Mouse (Mus musculus): ENCODE data around the gene Lin37. TPM values are rescaled to one million over a fixed set of nuclear protein-coding genes. Genes with fewer than 3 reads are reported as not detected.

Gene Lin37
- polyA plus RNA-seq, 1 experiment from 2014 or later, result 38.6 TPM

- DNase-seq (ENCODE audit: low spot score), result no peak
- Histone ChIP-seq H3K9ac (replicated peaks; ENCODE audit: low read depth) (peak overlapping the region; percentile 73), H3K27me3 (replicated peaks; ENCODE audit: insufficient read depth, low read length) (no peaks in the 10 kb centered on the region), H3K4me2 (replicated peaks; ENCODE audit: low read depth, low read length) (peak overlapping the region; percentile 72), H3K27ac (ENCODE audit: low read length) (peak overlapping the region; percentile 95; the same call in 1 of the 2 replicates), H3K9me3 (ENCODE audit: low read length) (no peaks in the 10 kb centered on the region), H3K4me1 (ENCODE audit: insufficient read depth, low read depth, low read length) (peaks cover 6% of the 10 kb centered on the region; the same call in 1 of the 2 replicates), H3K4me3 (ENCODE audit: low read depth, low read length) (peak overlapping the region; percentile 81), H3K36me3 (ENCODE audit: insufficient read depth, low read length) (peaks cover 13% of the 10 kb centered on the region)
- TF ChIP-seq CTCF (IDR thresholded peaks at IDR 0.05) (no peak), EP300 (IDR thresholded peaks at IDR 0.05) (no peak)
- no peak for ATAC-seq
- 19% methylated on average over 6 of the region's 6 CpGs for WGBS
Observed at GRCm38 (mm10) chr7:30563906-30564280, 4.3 kb upstream of the Lin37 start.

GRCm38 (mm10) chr7:30563117-30563905, 3.7 kb upstream of the Lin37 start, which contains the start of the genes U2af1l4, Gm49396 and Psenen:
U2af1l4 (plus strand) TSS chr7:30563301.
Gm49396 (plus strand) TSS chr7:30563344.
Psenen (minus strand) TSS chr7:30563627.
- Histone ChIP-seq H3K27ac (ENCODE audit: low read length) (peak within 1 kb of the TSS; percentile 95), H3K4me2 (replicated peaks; ENCODE audit: low read depth, low read length) (peak within 1 kb of the TSS; percentile 72), H3K4me1 (ENCODE audit: insufficient read depth, low read depth, low read length) (peaks cover 12% of the 10 kb centered on the region; the same call in 1 of the 2 replicates), H3K9ac (replicated peaks; ENCODE audit: low read depth) (peak within 1 kb of the TSS; percentile 73), H3K27me3 (replicated peaks; ENCODE audit: insufficient read depth, low read length) (no peaks in the 10 kb centered on the region), H3K4me3 (ENCODE audit: low read depth, low read length) (peak within 1 kb of the TSS; percentile 81), H3K9me3 (ENCODE audit: low read length) (no peaks in the 10 kb centered on the region), H3K36me3 (ENCODE audit: insufficient read depth, low read length) (peaks cover 7% of the 10 kb centered on the region; the same call in 1 of the 2 replicates)
- peak; percentile 88 for ATAC-seq
- WGBS, result 2% methylated on average over 45 of the region's 45 CpGs
- TF ChIP-seq EP300 (IDR thresholded peaks at IDR 0.05), result no peak
- peak; percentile 5; the same call in 1 of the 2 replicates for TF ChIP-seq CTCF (IDR thresholded peaks at IDR 0.05)
- peak; percentile 99 for DNase-seq (ENCODE audit: low spot score)

DNA sequence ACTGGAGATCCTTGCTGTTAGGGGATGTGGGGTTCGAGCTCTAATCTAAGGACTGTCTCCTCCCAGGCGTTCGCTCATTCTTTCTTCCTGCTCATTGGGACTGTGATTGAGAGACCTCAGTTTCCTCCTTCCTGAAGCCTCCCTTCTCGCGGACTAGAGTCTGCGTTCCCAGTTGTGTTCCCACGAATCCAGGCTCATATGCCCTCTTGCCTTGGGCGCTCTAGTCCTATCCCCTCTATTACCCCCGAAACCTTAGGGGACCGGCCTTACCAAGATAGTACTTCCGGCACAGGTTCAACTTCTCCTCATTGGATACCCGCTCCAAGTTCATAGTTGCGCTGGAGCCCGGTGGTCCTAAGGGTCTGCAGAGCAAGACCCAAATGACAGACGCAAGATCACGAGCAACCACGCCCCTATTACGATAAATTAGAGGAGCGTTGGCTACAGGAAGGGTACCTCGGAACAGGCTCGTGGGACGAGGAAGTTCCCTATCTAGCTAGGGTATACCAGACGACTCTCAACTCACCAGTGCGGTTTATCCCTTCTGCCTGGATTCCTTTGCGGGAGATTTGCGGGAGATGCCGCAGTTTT, 3.0 kb upstream of the Lin37 start:
- TF ChIP-seq CTCF (IDR thresholded peaks at IDR 0.05), result no peak
- no peak for TF ChIP-seq EP300 (IDR thresholded peaks at IDR 0.05)
- under 1% methylated on average over 27 of the region's 27 CpGs for WGBS
- no peak for ATAC-seq
- peak; percentile 36 for DNase-seq (ENCODE audit: low spot score)
- Histone ChIP-seq H3K27me3 (replicated peaks; ENCODE audit: insufficient read depth, low read length) (no peaks in the 10 kb centered on the region), H3K4me1 (ENCODE audit: insufficient read depth, low read depth, low read length) (peaks cover 12% of the 10 kb centered on the region; the same call in 1 of the 2 replicates), H3K4me2 (replicated peaks; ENCODE audit: low read depth, low read length) (peak overlapping the region; percentile 72), H3K4me3 (ENCODE audit: low read depth, low read length) (peak overlapping the region; percentile 81), H3K9me3 (ENCODE audit: low read length) (no peaks in the 10 kb centered on the region), H3K27ac (ENCODE audit: low read length) (peak overlapping the region; percentile 68), H3K36me3 (ENCODE audit: insufficient read depth, low read length) (peaks cover 5% of the 10 kb centered on the region; the same call in 1 of the 2 replicates), H3K9ac (replicated peaks; ENCODE audit: low read depth) (peak overlapping the region; percentile 73)

DNA sequence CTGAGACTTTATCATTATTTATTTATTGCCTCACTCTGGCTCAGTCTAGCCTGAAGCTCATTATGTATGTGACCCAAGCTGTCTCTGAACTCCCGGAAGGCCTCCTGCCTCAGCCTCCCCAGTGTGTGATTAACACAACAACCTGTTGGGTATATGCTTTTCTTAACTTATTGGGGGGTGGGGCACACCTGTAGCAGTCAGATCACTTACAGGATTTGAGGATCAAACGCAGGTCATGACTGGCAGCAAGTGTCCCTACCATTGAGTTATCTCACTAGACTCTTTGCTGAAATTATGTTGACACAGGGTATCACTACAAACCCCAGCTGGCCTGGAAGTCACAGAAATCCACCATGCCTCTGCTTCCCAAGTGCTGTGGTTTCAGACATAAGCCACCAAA, 658 bp upstream of the Lin37 start:
- H3K4me1 ChIP-seq (ENCODE audit: insufficient read depth, low read depth, low read length), result peaks cover 12% of the 10 kb centered on the region; the same call in 1 of the 2 replicates
- H3K27me3 ChIP-seq (replicated peaks; ENCODE audit: insufficient read depth, low read length), result no peaks in the 10 kb centered on the region
- no peak for ATAC-seq
- H3K36me3 ChIP-seq (ENCODE audit: insufficient read depth, low read length), result peaks cover 15% of the 10 kb centered on the region
- H3K27ac ChIP-seq (ENCODE audit: low read length), result no peak overlapping the region
- H3K9ac ChIP-seq (replicated peaks; ENCODE audit: low read depth), result no peak overlapping the region
- 61% methylated on average over 2 of the region's 2 CpGs for WGBS
- no peaks in the 10 kb centered on the region for H3K9me3 ChIP-seq (ENCODE audit: low read length)
- no peak overlapping the region; the same call in 1 of the 2 replicates for H3K4me2 ChIP-seq (replicated peaks; ENCODE audit: low read depth, low read length)
- no peak overlapping the region for H3K4me3 ChIP-seq (ENCODE audit: low read depth, low read length)
- DNase-seq (ENCODE audit: low spot score), result peak; percentile 15
- TF ChIP-seq CTCF (IDR thresholded peaks at IDR 0.05), result no peak
- TF ChIP-seq EP300 (IDR thresholded peaks at IDR 0.05), result no peak

DNA sequence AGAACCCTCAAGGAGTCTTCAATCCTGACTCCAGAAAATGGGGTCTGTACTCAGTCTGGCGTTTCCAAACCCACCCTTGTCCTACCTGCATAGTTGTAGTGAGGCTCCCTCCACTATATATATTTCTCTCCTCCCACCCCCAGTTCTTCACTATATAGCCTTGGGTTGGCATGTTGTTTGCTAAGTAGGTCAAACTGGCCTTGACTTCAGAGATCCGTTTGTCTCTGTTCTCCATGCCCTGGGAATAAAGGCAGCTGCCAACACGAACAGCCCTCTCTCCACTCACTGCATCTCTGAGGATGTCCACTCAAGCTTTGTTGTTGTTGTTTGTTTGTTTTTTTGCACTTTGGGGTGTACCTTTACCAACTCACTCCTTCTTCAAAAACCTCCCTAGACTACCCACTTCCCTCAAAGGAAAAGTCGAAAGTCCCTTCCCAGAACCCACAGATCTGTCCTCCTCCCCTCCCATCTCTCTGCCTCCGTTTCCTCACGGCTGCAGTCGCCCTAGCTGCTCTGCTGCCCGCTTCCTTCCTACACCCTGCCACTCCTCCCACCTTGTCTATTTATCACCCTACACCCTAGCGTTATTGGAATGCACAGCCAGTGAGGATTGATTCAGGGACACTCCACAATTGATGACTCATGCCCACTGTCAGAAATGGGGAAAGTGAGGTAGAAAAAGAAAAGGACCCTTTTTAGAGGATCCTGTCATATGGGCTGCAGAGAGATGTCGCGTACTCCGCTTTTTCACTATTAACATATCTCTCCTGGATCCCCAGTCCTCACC, 789 bp downstream of the Lin37 start:
- Histone ChIP-seq H3K9me3 (ENCODE audit: low read length) (no peaks in the 10 kb centered on the region), H3K27me3 (replicated peaks; ENCODE audit: insufficient read depth, low read length) (no peaks in the 10 kb centered on the region), H3K36me3 (ENCODE audit: insufficient read depth, low read length) (peaks cover 14% of the 10 kb centered on the region; the same call in 1 of the 2 replicates), H3K4me1 (ENCODE audit: insufficient read depth, low read depth, low read length) (peaks cover 12% of the 10 kb centered on the region; the same call in 1 of the 2 replicates), H3K27ac (ENCODE audit: low read length) (peak overlapping the region; percentile 57), H3K4me3 (ENCODE audit: low read depth, low read length) (peak overlapping the region; percentile 49), H3K4me2 (replicated peaks; ENCODE audit: low read depth, low read length) (peak overlapping the region; percentile 64), H3K9ac (replicated peaks; ENCODE audit: low read depth) (peak overlapping the region; percentile 55)
- ATAC-seq (no peak), DNase-seq (ENCODE audit: low spot score) (peak; percentile 31)
- 9% methylated on average over 12 of the region's 12 CpGs for WGBS
- TF ChIP-seq EP300 (IDR thresholded peaks at IDR 0.05), result no peak
- no peak for TF ChIP-seq CTCF (IDR thresholded peaks at IDR 0.05)
